Mouse (Mus musculus) B cell, adult 2 months (primary cell): ENCODE results near the gene Samd4.
A peak's percentile ranks its signal among the peaks of the same experiment; 100 is the strongest.

Experiments used
- DNase-seq, 2 experiments: peaks; one replicate each; pipeline ENCODE4 v3.0.0; 2022

Gene Samd4

GRCm38 (mm10) chr14:47000786-47001761 is 118.4 kb downstream of the Samd4 start:
- DNase-seq = no peak

DNA sequence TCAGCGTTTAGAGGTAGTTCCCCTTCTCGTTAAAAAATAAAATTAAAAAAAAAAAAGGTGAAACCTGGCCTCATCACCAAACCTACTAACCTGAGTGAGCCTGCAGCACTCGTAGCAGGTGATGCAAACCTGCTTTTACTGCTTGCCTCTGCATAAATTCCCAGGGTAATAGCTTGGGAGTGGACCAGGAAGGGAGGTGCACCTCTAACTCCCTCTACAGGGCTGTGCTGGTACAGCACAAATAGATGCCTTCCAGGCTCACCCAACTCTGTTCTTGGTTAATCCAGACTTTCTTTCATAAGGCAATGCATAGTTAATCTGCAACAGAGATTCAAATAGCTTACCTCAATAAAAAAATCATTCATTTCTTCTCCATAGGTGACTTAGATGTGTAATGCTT is 121.5 kb downstream of the Samd4 start:
- DNase-seq = no peak

- DNase-seq = no peak
Measured at GRCm38 (mm10) chr14:47011171-47012139, 128.8 kb downstream of the Samd4 start.

GRCm38 (mm10) chr14:47015618-47016017 is 133.0 kb downstream of the Samd4 start:
- DNase-seq = no peak

DNA sequence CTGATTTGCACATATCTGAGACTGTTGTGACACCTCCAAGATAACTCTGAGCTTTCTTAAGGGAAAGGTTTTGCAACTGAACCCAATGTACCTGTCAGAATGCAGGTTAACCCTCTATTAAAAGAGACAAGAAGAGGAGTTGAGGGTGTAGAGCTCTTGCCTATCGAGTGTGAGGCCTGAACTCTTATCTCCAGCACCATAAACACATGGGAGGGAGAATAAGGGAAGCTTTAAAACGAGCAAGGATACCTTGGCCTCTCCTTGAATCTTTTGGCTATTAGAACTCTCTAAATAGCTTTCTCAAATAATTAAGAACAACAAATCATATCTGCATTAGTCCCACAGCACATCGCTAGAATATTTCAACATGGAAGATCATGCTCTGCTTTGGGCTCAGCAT is 135.0 kb downstream of the Samd4 start:
- no peak for DNase-seq

- DNase-seq = no peak
Measured at GRCm38 (mm10) chr14:47020886-47021285, 138.2 kb downstream of the Samd4 start.

GRCm38 (mm10) chr14:47023529-47023928 is 140.9 kb downstream of the Samd4 start:
- no peak for DNase-seq

GRCm38 (mm10) chr14:47027431-47028118 is 144.9 kb downstream of the Samd4 start:
- DNase-seq = no peak

DNA sequence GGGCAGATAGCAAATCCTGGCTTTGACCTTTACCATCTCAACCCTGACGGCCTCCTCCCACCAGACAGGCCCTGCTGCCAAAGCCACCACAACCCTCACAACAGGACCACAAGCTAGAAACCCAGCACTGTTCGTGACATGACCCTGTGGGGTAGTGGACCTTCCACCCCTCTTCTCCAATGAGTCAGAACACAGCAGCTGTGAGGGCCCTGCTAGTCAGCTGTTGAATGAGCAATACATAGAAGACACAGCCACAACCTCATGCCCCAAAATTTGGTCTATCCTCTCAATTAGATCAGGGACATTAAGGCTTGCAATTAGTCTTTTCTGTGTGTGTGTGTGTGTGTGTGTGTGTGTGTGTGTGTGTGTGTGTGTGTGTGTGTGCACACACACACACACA is 148.9 kb downstream of the Samd4 start:
- no peak for DNase-seq

DNA sequence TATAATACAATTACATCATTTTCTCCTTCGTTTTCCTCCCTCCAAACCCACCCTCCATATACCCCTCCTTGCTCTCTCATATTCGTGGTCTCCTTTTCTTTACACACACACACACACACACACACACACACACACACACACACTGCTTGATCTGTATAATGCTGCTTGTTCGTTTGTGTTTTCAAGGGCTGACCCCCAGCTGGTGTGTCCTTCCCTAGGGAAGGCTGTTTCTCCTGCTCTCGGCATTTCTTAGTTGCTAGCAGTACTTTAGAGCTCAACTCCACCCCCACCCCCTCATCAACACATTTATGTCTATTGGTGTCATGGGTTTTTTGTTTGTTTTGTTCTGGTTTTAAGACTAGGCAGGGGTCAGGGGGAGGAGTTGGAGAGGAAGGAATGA is 149.5 kb downstream of the Samd4 start:
- DNase-seq = no peak

DNA sequence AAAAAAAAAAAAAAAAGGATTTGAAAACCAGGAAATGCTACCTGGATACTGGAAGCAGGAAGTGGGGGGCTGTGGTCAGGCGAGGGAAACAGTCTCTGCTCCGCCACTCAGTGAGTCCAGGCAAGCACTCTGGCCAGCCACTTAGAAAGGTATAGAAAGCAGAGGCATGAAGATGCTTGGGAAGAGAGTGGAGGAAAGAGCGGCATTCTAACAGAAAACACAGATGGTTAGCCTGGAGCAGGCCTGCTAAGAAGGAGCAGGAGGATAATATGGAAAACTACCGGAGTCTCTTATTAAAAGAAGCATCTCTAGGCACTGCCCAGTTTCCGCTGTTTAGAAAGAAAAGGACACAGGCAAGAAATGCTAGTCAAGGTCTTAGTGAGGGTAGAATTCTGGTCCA is 150.8 kb downstream of the Samd4 start:
- no peak for DNase-seq

GRCm38 (mm10) chr14:47041699-47042098 is 159.0 kb downstream of the Samd4 start:
- no peak for DNase-seq

DNA sequence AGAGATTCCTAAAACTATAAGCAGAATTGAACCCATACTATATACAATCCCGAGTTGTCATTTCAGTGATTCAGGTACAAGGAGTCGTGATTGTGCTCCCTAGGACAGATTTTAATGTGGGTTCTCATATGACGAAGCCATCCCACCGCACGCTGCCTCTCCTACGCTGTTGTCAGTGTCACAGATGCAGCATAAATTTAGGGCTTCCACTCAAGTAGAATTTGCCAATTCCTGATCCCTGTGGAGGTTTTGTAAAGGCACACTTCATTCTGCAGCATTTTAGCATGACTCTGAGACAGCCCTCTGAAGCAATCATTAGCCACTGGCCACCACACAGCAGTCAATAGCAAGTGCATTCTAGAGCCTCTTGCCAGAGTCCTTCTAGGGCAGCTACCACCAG is 166.4 kb downstream of the Samd4 start:
- no peak for DNase-seq

GRCm38 (mm10) chr14:47051743-47052610 is 169.3 kb downstream of the Samd4 start:
- no peak for DNase-seq

GRCm38 (mm10) chr14:47053101-47053500 is 170.4 kb downstream of the Samd4 start:
- no peak for DNase-seq

DNA sequence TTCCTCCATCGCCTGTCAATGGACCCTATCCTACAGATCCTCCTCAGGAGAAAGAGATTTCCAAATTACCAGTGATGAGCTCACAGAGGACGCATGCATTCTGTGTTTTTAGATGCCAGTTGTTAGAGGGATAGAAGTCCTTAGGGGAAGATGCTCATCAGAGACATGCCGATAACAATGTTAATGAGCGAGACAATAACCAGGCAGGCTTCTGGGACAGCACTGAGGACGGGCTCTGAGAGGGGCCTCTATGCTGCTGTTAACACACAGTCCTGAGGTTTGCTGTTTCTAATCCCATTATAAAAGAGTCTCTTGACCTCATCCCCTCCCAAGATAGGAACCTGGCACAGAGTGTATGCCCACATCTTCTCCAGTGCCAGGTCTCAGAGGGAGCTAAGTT is 171.2 kb downstream of the Samd4 start:
- DNase-seq = no peak

DNA sequence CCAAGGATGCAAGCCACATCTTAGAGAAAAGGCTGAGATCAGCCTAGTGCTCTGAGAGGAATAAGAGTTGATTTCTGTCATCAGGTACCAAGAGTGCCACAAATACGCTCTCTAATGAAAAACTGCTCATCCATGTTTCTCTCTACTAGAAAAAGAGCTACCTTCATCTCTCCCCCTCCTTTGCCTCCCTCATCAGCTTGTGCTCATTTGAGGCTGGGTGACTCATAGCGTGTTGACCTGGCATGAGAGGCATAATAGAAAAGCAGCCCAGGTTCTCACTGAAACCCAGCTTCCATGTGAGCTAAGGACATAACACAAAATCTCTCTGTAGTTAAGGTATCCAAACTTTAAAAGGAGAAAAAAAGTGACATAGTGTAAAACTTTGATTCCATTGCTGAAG is 176.3 kb downstream of the Samd4 start:
- DNase-seq = no peak

DNA sequence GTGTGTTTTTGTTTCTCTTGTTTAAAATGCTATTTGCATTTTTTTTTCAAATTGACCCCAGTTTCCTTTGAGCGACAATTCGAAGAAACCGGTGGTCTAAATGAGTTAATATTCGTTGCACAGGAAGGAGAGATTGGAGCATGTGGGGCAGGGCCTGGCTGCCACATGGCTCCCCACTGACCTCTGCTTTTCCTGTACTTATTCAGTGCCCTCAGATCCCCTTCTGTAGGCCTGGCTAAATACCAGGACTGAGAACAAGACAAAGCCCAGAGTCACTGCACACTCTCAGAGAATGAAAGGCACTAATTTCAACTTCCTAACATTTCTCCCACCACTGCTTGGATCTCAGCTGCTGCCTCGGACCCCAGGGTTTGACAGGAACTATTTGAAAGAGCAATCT is 182.4 kb downstream of the Samd4 start:
- no peak for DNase-seq

GRCm38 (mm10) chr14:47066901-47067300 is 184.2 kb downstream of the Samd4 start:
- no peak for DNase-seq

DNA sequence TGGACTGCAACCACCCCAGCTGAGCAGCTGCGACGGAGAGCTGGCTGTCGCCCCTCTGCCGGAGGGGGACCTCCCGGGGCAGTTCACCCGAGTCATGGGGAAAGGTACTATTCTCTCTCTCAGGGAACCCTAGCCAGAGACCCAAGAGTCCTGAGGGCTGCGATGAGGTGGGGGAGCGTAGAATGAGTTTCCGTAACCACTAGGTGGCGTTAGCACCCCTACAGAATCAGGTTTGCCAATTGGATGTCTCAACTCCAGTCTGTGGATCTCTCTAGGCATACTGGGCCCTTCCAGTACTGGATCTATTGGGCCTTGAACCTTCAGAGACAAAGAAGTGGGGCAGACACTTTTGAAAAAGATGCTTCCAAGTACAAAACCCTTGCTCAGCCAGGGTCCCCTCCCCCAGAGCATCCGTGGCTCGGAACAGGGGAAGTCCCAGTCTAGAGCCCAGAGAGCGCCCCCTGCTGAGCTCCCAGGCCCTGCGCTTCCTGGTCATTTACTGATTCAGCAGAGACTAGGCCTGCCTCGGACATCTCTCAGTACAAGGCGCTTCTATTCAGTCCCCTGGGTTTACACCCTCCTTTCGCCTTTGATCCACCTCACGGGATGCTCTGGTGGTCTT is 191.5 kb downstream of the Samd4 start:
- DNase-seq = peak; percentile 31

- no peak for DNase-seq
Measured at GRCm38 (mm10) chr14:47075010-47075677, 192.5 kb downstream of the Samd4 start.
